Mouse (Mus musculus) liver, adult 2 months (tissue): ENCODE results near the gene Zfp382.

Source experiments
- CTCF ChIP-seq: fragments of 200-500 bp; IDR thresholded peaks from 2 replicates; pipeline ENCODE4 v1.5.1; 2011; ENCODE audit warnings: low read depth, low read length, control low read depth
- POLR2A ChIP-seq: fragments of 200-500 bp; IDR thresholded peaks from 2 replicates; pipeline ENCODE4 v1.6.1; 2011; ENCODE audit warnings: low read length, control low read depth; ENCODE audit not compliant: insufficient read depth; ENCODE audit errors: extremely low read depth

- no peak for TF ChIP-seq POLR2A
- no peak for TF ChIP-seq CTCF
Observed at GRCm38 (mm10) chr7:30090092-30090969, 31.4 kb upstream of the Zfp382 start, which contains the start of the genes Gm26920 and Zfp566.
